Mouse (Mus musculus) erythroblast, embryonic 14.5 days (primary cell): ENCODE measurements around the gene Mid1.
"Not testable (repeated sequence)": the region's sequence is repeated elsewhere in the genome, so short reads cannot be mapped to it uniquely, and the experiment has no call there.

Experiments
- GATA1 ChIP-seq: IDR thresholded peaks from 2 replicates; pipeline ENCODE4 v1.6.1; 2012; ENCODE audit warnings: low read length, inconsistent platforms, mixed read lengths
- TAL1 ChIP-seq: IDR thresholded peaks from 3 replicates; pipeline ENCODE4 v1.6.1; 2012; ENCODE audit warnings: low read length, inconsistent platforms, mixed read lengths

- not testable (repeated sequence) for TF ChIP-seq TAL1, GATA1
These were observed 290.0 kb downstream of the Mid1 start for GRCm38 (mm10) chrX:169974974-169975373.
